8 mouse cellular contexts compared by ENCODE assay signal in genomic region chr2:161108085-161108927, GRCm38 (mm10). TPM values are rescaled to one million over a fixed set of nuclear protein-coding genes. Genes with fewer than 3 reads are reported as not detected.
DNase-seq lines count a peak whose midpoint lies in the region; ATAC-seq and TF ChIP-seq lines count a peak whose summit lies in the region.

No protein-coding gene starts in this region.

- H3K4me2 ChIP-seq in embryonic facial prominence, embryonic 14.5 days (ENCODE audit: low read depth, low read length) = peak overlapping the region; percentile 61
- H3K4me2 ChIP-seq in heart, embryonic 11.5 days = peak overlapping the region; percentile 90

- peak overlapping the region; percentile 93 for H3K9ac ChIP-seq in embryonic facial prominence, embryonic 14.5 days (ENCODE audit: low read depth, low read length)
- H3K9ac ChIP-seq in heart, embryonic 11.5 days (ENCODE audit: low read depth, low read length) = peak overlapping the region; percentile 98

- no peaks in the 10 kb centered on the region for H3K27me3 ChIP-seq in embryonic facial prominence, embryonic 14.5 days (replicated peaks; ENCODE audit: control insufficient read depth, insufficient read depth, low read length)
- no peaks in the 10 kb centered on the region for H3K27me3 ChIP-seq in heart, embryonic 11.5 days (ENCODE audit: control insufficient read depth, insufficient read depth, low read length)

- no peak for TF ChIP-seq CTCF in lung, adult 2 months (IDR thresholded peaks at IDR 0.05; ENCODE audit: insufficient read depth, low read length)

- TF ChIP-seq POLR2A in lung, adult 2 months (IDR thresholded peaks at IDR 0.05; ENCODE audit: borderline replicate concordance, extremely low read depth, low read depth, low read length) = no peak

- H3K4me3 ChIP-seq in embryonic facial prominence, embryonic 14.5 days (ENCODE audit: low read depth, low read length) = peak overlapping the region; percentile 78
- H3K4me3 ChIP-seq in heart, embryonic 11.5 days (ENCODE audit: low read depth, low read length) = peak overlapping the region; percentile 98
- peak overlapping the region; percentile 68 for H3K4me3 ChIP-seq in lung, adult 2 months (replicated peaks; ENCODE audit: extremely low read depth, low read depth, low read length)

- H3K27ac ChIP-seq in embryonic facial prominence, embryonic 14.5 days (replicated peaks; ENCODE audit: low read depth, low read length) = peak overlapping the region; percentile 99
- H3K27ac ChIP-seq in heart, embryonic 11.5 days (ENCODE audit: low read depth, low read length) = peak overlapping the region; percentile 98

- no peaks in the 10 kb centered on the region for H3K9me3 ChIP-seq in embryonic facial prominence, embryonic 14.5 days (ENCODE audit: control insufficient read depth, low read length)
- H3K9me3 ChIP-seq in heart, embryonic 11.5 days (replicated peaks; ENCODE audit: control insufficient read depth, low read length) = no peaks in the 10 kb centered on the region

- DNase-seq in CD4-positive, CD25-positive, alpha-beta regulatory T cell, adult 2 months (ENCODE audit: low read depth, low spot score) = peak; percentile 66
- DNase-seq in ZHBTc4 (ENCODE audit: low read depth, low spot score) = peak; percentile 59
- peak; percentile 56 for DNase-seq in embryonic facial prominence, embryonic 14.5 days (ENCODE audit: low spot score)
- DNase-seq in kidney, postnatal 10 days = peak; percentile 73
- peak; percentile 39 for DNase-seq in lung, adult 2 months
- peak; percentile 51 for DNase-seq in right cerebral cortex, adult 18-20 months
- peak; percentile 42 for DNase-seq in urinary bladder, postnatal 14 days (ENCODE audit: low spot score)

- H3K36me3 ChIP-seq in embryonic facial prominence, embryonic 14.5 days (ENCODE audit: control insufficient read depth, insufficient read depth, low read length) = no peaks in the 10 kb centered on the region
- no peaks in the 10 kb centered on the region for H3K36me3 ChIP-seq in heart, embryonic 11.5 days (ENCODE audit: control insufficient read depth, insufficient read depth, low read length)

- peak; percentile 58 for ATAC-seq in embryonic facial prominence, embryonic 14.5 days (ENCODE audit: low read depth)
- ATAC-seq in heart, embryonic 11.5 days (replicated peaks; ENCODE audit: insufficient number of reproducible peaks, low FRiP score, low TSS enrichment) = peak; percentile 72

- peaks cover 20% of the 10 kb centered on the region for H3K4me1 ChIP-seq in embryonic facial prominence, embryonic 14.5 days (ENCODE audit: control insufficient read depth, insufficient read depth, low read length)
- peaks cover 12% of the 10 kb centered on the region; the same call in 1 of the 2 replicates for H3K4me1 ChIP-seq in heart, embryonic 11.5 days (ENCODE audit: control insufficient read depth, insufficient read depth, low read length)
- H3K4me1 ChIP-seq in lung, adult 2 months (ENCODE audit: control insufficient read depth, insufficient read depth, low read length) = peaks cover 6% of the 10 kb centered on the region

- under 1% methylated on average over 36 of the region's 77 CpGs for WGBS in embryonic facial prominence, embryonic 14.5 days
- under 1% methylated on average over 67 of the region's 77 CpGs for WGBS in heart, embryonic 11.5 days (ENCODE audit: insufficient replicate concordance)
- WGBS in lung, adult 2 months = under 1% methylated on average over 76 of the region's 77 CpGs

RNA-seq across cellular contexts. Expression of gene Chd6, which starts 0.6 kb away (rescaled TPM):
- polyA plus RNA-seq in embryonic facial prominence, embryonic 14.5 days (2014; fragmentation: Nextera tagmentation; extraction: Ambion mirVana) = 24.2 and 27.8 TPM in 2 replicates
- 20.8 and 25.0 TPM in 2 replicates for polyA plus RNA-seq in heart, embryonic 11.5 days (2014; fragmentation: Nextera tagmentation; extraction: Ambion mirVana)
- polyA plus RNA-seq in lung, adult 2 months (2012; rRNA removed) = 11.0 and 13.0 TPM in 2 replicates

Comparison
In these comparisons a context has a peak if more than half of its experiments do, and no peak if none do; other contexts are left out.
1. Peak in every context shown above with its lines: DNase-seq, ATAC-seq, H3K4me3 ChIP-seq and H3K27ac ChIP-seq.